ENCODE assay signal across 17 mouse cellular contexts in genomic region chr19:43598741-43599660, GRCm38 (mm10). TPM values are rescaled to one million over a fixed set of nuclear protein-coding genes. Genes with fewer than 3 reads are reported as not detected.
DNase-seq lines count a peak whose midpoint lies in the region; ATAC-seq and TF ChIP-seq lines count a peak whose summit lies in the region.
"Had no signal": no experiment of that assay in that cellular context is flagged by ENCODE, and none has a peak within 500 bp of the region (broad histone marks: within the 10 kb centered on the region; RNA-seq: fewer than 3 reads in every experiment).

No protein-coding gene starts in this region.

- no peaks in the 10 kb centered on the region for H3K36me3 ChIP-seq in heart, embryonic 14.5 days (ENCODE audit: control insufficient read depth, insufficient read depth, low read length)
- no peaks in the 10 kb centered on the region for H3K36me3 ChIP-seq in stomach, embryonic 14.5 days (ENCODE audit: control insufficient read depth, insufficient read depth, low read length)
- H3K36me3 ChIP-seq in stomach, postnatal 0 days (ENCODE audit: control insufficient read depth, insufficient read depth, low read length), result no peaks in the 10 kb centered on the region
- H3K36me3 ChIP-seq in liver, embryonic 13.5 days, result no peaks in the 10 kb centered on the region
- H3K36me3 ChIP-seq: embryonic facial prominence, embryonic 12.5 days; hindbrain, embryonic 15.5 days had no signal

- no peak for ATAC-seq in heart, embryonic 14.5 days (ENCODE audit: insufficient number of reproducible peaks, insufficient read depth, low FRiP score, low read depth)
- ATAC-seq in stomach, embryonic 14.5 days (ENCODE audit: insufficient number of reproducible peaks, insufficient read depth, low FRiP score, low read depth), result no peak
- no peak for ATAC-seq in stomach, postnatal 0 days (ENCODE audit: low FRiP score, low TSS enrichment)
- ATAC-seq in liver, embryonic 13.5 days (ENCODE audit: low read depth), result no peak
- ATAC-seq: forebrain, postnatal 0 days had no signal

- TF ChIP-seq EP300 in stomach, postnatal 0 days (optimal IDR thresholded peaks at IDR 0.05), result no peak

- peak overlapping the region; percentile 11; the same call in 1 of the 2 replicates for H3K4me2 ChIP-seq in heart, embryonic 14.5 days (ENCODE audit: low read length)
- H3K4me2 ChIP-seq in stomach, embryonic 14.5 days (replicated peaks; ENCODE audit: low read depth, low read length), result peak overlapping the region; percentile 16
- no peak overlapping the region; the same call in 1 of the 2 replicates for H3K4me2 ChIP-seq in stomach, postnatal 0 days (replicated peaks; ENCODE audit: low read depth)
- H3K4me2 ChIP-seq in liver, embryonic 13.5 days, result peak overlapping the region; percentile 23
- H3K4me2 ChIP-seq: embryonic facial prominence, embryonic 12.5 days; hindbrain, embryonic 15.5 days had no signal

- no peak overlapping the region for H3K27ac ChIP-seq in heart, embryonic 14.5 days (replicated peaks in 1 of 2; ENCODE audit: control insufficient read depth in 1 of 2, insufficient read depth in 1 of 2, low read depth in 2 of 2, low read length in 2 of 2)
- H3K27ac ChIP-seq in stomach, embryonic 14.5 days (ENCODE audit: low read length), result no peak overlapping the region
- H3K27ac ChIP-seq in stomach, postnatal 0 days (replicated peaks), result no peak overlapping the region
- no peak overlapping the region for H3K27ac ChIP-seq in liver, embryonic 13.5 days
- H3K27ac ChIP-seq: embryonic facial prominence, embryonic 12.5 days; hindbrain, embryonic 15.5 days had no signal

- H3K4me1 ChIP-seq in heart, embryonic 14.5 days (ENCODE audit: control insufficient read depth in 2 of 2, insufficient read depth in 2 of 2, low read length in 2 of 2), result no peaks in the 10 kb centered on the region
- H3K4me1 ChIP-seq in stomach, embryonic 14.5 days (ENCODE audit: control insufficient read depth, insufficient read depth, low read length), result peaks cover 7% of the 10 kb centered on the region
- H3K4me1 ChIP-seq in stomach, postnatal 0 days (replicated peaks; ENCODE audit: control insufficient read depth, insufficient read depth), result no peaks in the 10 kb centered on the region
- H3K4me1 ChIP-seq in liver, embryonic 13.5 days (replicated peaks), result peaks cover 12% of the 10 kb centered on the region; the same call in 1 of the 2 replicates
- H3K4me1 ChIP-seq: embryonic facial prominence, embryonic 12.5 days; hindbrain, embryonic 15.5 days had no signal

- DNase-seq in heart, adult 8-10 months (ENCODE audit: low spot score), result no peak
- no peak for DNase-seq in stomach, postnatal 0 days (ENCODE audit: low spot score)
- no peak for DNase-seq in liver, embryonic 13.5 days
- no peak for DNase-seq in urinary bladder, adult 2 months (ENCODE audit: low spot score)
- DNase-seq in lung, postnatal 10 days, result no peak
- no peak for DNase-seq in frontal cortex, adult 2 months (ENCODE audit: extremely low spot score in 1 of 2, low spot score in 1 of 2)
- DNase-seq: adrenal gland, postnatal 25 days; forebrain, postnatal 0 days; gastrocnemius, postnatal 36 days; thymus, adult 18-20 months had no signal

- no peak for TF ChIP-seq CTCF in stomach, postnatal 0 days (IDR thresholded peaks at IDR 0.05; ENCODE audit: low read depth)

- 5% methylated on average over 25 of the region's 25 CpGs for WGBS in heart, embryonic 14.5 days
- 7% methylated on average over 24 of the region's 25 CpGs for WGBS in stomach, embryonic 14.5 days
- WGBS in stomach, postnatal 0 days, result 7% methylated on average over 22 of the region's 25 CpGs
- WGBS in liver, embryonic 13.5 days (ENCODE audit: insufficient replicate concordance), result 8% methylated on average over 25 of the region's 25 CpGs

- H3K27me3 ChIP-seq in heart, embryonic 14.5 days (ENCODE audit: control insufficient read depth, insufficient read depth, low read length), result peaks cover 100% of the 10 kb centered on the region
- H3K27me3 ChIP-seq in stomach, embryonic 14.5 days (ENCODE audit: control insufficient read depth, insufficient read depth, low read length), result peaks cover 69% of the 10 kb centered on the region
- peaks cover 35% of the 10 kb centered on the region; the same call in 1 of the 2 replicates for H3K27me3 ChIP-seq in stomach, postnatal 0 days (ENCODE audit: control insufficient read depth, insufficient read depth, low read length)
- peaks cover 95% of the 10 kb centered on the region for H3K27me3 ChIP-seq in liver, embryonic 13.5 days

- no peak overlapping the region for H3K4me3 ChIP-seq in heart, embryonic 14.5 days (ENCODE audit: control insufficient read depth in 1 of 2, insufficient read depth in 1 of 2, low read depth in 1 of 2, low read length in 2 of 2)
- H3K4me3 ChIP-seq in stomach, embryonic 14.5 days (ENCODE audit: low read depth, low read length), result no peak overlapping the region
- no peak overlapping the region for H3K4me3 ChIP-seq in stomach, postnatal 0 days (ENCODE audit: low read depth, low read length)
- 0 out of 2 replicates have a peak overlapping the region, but pooled peaks have one; percentile 11 for H3K4me3 ChIP-seq in liver, embryonic 13.5 days (replicated peaks)
- H3K4me3 ChIP-seq: embryonic facial prominence, embryonic 12.5 days; hindbrain, embryonic 15.5 days had no signal

- no peak overlapping the region for H3K9ac ChIP-seq in heart, embryonic 14.5 days (ENCODE audit: low read length)
- no peak overlapping the region for H3K9ac ChIP-seq in stomach, embryonic 14.5 days (replicated peaks; ENCODE audit: low read depth, low read length)
- H3K9ac ChIP-seq in stomach, postnatal 0 days (ENCODE audit: low read length), result no peak overlapping the region
- no peak overlapping the region for H3K9ac ChIP-seq in liver, embryonic 13.5 days
- H3K9ac ChIP-seq: embryonic facial prominence, embryonic 12.5 days; forebrain, postnatal 0 days; hindbrain, embryonic 15.5 days had no signal

- H3K9me3 ChIP-seq in heart, embryonic 14.5 days (ENCODE audit: control insufficient read depth, low read length), result no peaks in the 10 kb centered on the region
- no peaks in the 10 kb centered on the region for H3K9me3 ChIP-seq in stomach, embryonic 14.5 days (ENCODE audit: control insufficient read depth, low read depth, low read length)
- H3K9me3 ChIP-seq in stomach, postnatal 0 days (ENCODE audit: control insufficient read depth, low read length), result no peaks in the 10 kb centered on the region
- no peaks in the 10 kb centered on the region for H3K9me3 ChIP-seq in liver, embryonic 13.5 days (replicated peaks)
- H3K9me3 ChIP-seq: embryonic facial prominence, embryonic 12.5 days had no signal

RNA-seq across cellular contexts. Expression of gene Nkx2-3, which starts 13.1 kb away (rescaled TPM):
- not detected in 2 replicates for polyA plus RNA-seq in heart, embryonic 14.5 days (2014; fragmentation: Nextera tagmentation; extraction: Ambion mirVana)
- total RNA-seq in heart, adult 8-10 months (2022), result not detected
- 5.5 and 6.9 TPM in 2 replicates for polyA plus RNA-seq in stomach, embryonic 14.5 days (2014; fragmentation: Nextera tagmentation; extraction: Ambion mirVana)
- 5.4 and 5.7 TPM in 2 replicates for polyA plus RNA-seq in stomach, postnatal 0 days (2015; fragmentation: Nextera tagmentation; extraction: Ambion mirVana)
- polyA plus RNA-seq in liver, embryonic 13.5 days (2015; fragmentation: Nextera tagmentation; extraction: Ambion mirVana), result 0.21 and 0.23 TPM in 2 replicates
- not detected in 2 replicates for polyA plus RNA-seq in urinary bladder, adult 2 months (2012; rRNA removed)
- 0.04 TPM in 1 of 2 replicates, not detected in the other for polyA plus RNA-seq in frontal cortex, adult 2 months (2012; rRNA removed)
- total RNA-seq: adrenal gland, postnatal 25 days; gastrocnemius, postnatal 36 days; layer of hippocampus, adult 8-10 months; left cerebral cortex, postnatal 36 days had no signal
- polyA plus RNA-seq: neural tube, embryonic 14.5 days had no signal
